Mouse (Mus musculus): ENCODE results near the gene Elovl5. TPM values are rescaled to one million over a fixed set of nuclear protein-coding genes. Genes with fewer than 3 reads are reported as not detected.

Elovl5 gene
- polyA plus RNA-seq, 1 experiment from 2014 or later, result 89.5 TPM

DNA sequence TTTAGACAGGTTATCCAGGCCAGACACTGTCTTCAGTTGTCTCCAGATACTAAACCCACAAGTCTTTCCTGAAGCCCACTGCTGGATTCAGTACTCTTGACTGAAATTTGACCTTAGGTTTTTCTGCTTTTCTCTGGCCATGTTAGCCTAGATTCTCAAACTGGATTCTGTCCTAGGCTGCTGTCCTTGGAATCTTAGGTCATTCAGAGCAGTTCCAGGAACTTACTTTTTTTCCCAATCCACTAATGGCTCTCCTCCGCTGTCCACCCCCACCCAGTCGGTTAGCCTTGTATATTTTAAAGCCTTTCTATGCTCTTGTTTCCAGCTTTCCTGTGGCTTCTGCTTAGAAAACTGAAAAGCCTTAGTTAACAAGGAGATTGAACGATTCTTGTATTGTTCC is 37.8 kb downstream of the Elovl5 start:
- no peaks in the 10 kb centered on the region for H3K27me3 ChIP-seq (replicated peaks; ENCODE audit: control insufficient read depth, insufficient read depth, low read length)
- H3K4me3 ChIP-seq (ENCODE audit: low read depth, low read length), result no peak overlapping the region
- H3K36me3 ChIP-seq (ENCODE audit: control insufficient read depth, insufficient read depth, low read length), result peaks cover 15% of the 10 kb centered on the region; the same call in 1 of the 2 replicates
- no peak overlapping the region for H3K4me2 ChIP-seq (ENCODE audit: low read length)
- peaks cover 17% of the 10 kb centered on the region; the same call in 1 of the 2 replicates for H3K4me1 ChIP-seq (replicated peaks; ENCODE audit: control insufficient read depth, insufficient read depth, low read length)
- DNase-seq (ENCODE audit: low spot score), result no peak
- no peak overlapping the region for H3K27ac ChIP-seq (ENCODE audit: low read depth)
- H3K9me3 ChIP-seq (ENCODE audit: control insufficient read depth, low read length), result no peaks in the 10 kb centered on the region
- no peak overlapping the region for H3K9ac ChIP-seq (ENCODE audit: low read length)
- 70% methylated on average over 3 of the region's 3 CpGs for WGBS
- ATAC-seq (replicated peaks; ENCODE audit: low FRiP score, low TSS enrichment, low read depth), result no peak

DNA sequence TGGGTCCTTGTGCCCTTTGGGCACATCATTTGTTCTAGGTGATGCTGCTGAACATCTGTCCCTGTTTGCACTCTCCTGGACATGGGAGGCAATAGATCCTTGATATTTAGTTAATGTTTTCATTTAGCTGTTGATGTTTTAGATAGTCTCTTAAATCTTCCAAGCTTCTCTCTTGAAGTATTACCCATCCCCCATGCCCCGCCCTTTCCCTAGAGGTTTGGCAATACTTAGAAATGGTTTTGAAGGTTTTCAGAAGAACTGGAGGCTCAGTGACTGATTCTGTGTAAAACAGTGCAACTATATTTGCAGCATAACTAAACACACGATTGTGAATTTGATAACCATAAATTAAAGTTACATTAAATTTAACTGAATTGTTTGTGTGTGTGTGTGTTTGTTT is 38.3 kb downstream of the Elovl5 start:
- H3K27ac ChIP-seq (ENCODE audit: low read depth), result no peak overlapping the region
- ATAC-seq (replicated peaks; ENCODE audit: low FRiP score, low TSS enrichment, low read depth), result no peak
- WGBS, result 86% methylated on average over 2 of the region's 2 CpGs

DNA sequence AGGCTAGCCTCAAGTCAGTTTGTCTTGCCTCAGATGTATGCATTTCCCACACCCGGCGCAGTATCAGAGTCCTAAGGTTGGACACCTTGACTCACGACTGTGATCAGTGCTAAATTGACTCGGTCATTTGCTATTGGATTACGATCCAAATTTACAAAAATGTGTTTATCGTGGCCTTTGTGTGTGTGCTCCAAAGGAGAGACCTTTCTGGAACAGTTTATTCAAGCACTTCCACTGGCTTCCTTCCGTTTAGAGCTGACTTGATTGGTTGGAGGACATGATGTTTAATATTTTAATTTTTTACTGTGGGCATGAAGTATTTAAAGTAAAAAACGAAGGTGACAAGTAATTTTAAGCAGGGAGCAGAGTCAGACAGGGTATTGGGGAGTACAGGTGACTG is 38.8 kb downstream of the Elovl5 start:
- Histone ChIP-seq H3K4me3 (ENCODE audit: low read depth, low read length) (no peak overlapping the region), H3K4me1 (replicated peaks; ENCODE audit: control insufficient read depth, insufficient read depth, low read length) (peaks cover 10% of the 10 kb centered on the region; the same call in 1 of the 2 replicates), H3K9ac (ENCODE audit: low read length) (no peak overlapping the region), H3K4me2 (ENCODE audit: low read length) (no peak overlapping the region), H3K27me3 (replicated peaks; ENCODE audit: control insufficient read depth, insufficient read depth, low read length) (no peaks in the 10 kb centered on the region), H3K9me3 (ENCODE audit: control insufficient read depth, low read length) (no peaks in the 10 kb centered on the region), H3K27ac (ENCODE audit: low read depth) (no peak overlapping the region), H3K36me3 (ENCODE audit: control insufficient read depth, insufficient read depth, low read length) (peaks cover 18% of the 10 kb centered on the region; the same call in 1 of the 2 replicates)
- ATAC-seq (replicated peaks; ENCODE audit: low FRiP score, low TSS enrichment, low read depth), result no peak
- no peak for DNase-seq (ENCODE audit: low spot score)
- WGBS, result 79% methylated on average over 8 of the region's 8 CpGs

More for the DNA sequence above, 38.3 kb downstream of the Elovl5 start:
- Histone ChIP-seq H3K36me3 (ENCODE audit: control insufficient read depth, insufficient read depth, low read length) (peaks cover 15% of the 10 kb centered on the region; the same call in 1 of the 2 replicates), H3K27me3 (replicated peaks; ENCODE audit: control insufficient read depth, insufficient read depth, low read length) (no peaks in the 10 kb centered on the region), H3K4me2 (ENCODE audit: low read length) (no peak overlapping the region), H3K9me3 (ENCODE audit: control insufficient read depth, low read length) (no peaks in the 10 kb centered on the region), H3K4me1 (replicated peaks; ENCODE audit: control insufficient read depth, insufficient read depth, low read length) (peaks cover 12% of the 10 kb centered on the region; the same call in 1 of the 2 replicates), H3K9ac (ENCODE audit: low read length) (no peak overlapping the region), H3K4me3 (ENCODE audit: low read depth, low read length) (no peak overlapping the region)
- DNase-seq (ENCODE audit: low spot score), result no peak

DNA sequence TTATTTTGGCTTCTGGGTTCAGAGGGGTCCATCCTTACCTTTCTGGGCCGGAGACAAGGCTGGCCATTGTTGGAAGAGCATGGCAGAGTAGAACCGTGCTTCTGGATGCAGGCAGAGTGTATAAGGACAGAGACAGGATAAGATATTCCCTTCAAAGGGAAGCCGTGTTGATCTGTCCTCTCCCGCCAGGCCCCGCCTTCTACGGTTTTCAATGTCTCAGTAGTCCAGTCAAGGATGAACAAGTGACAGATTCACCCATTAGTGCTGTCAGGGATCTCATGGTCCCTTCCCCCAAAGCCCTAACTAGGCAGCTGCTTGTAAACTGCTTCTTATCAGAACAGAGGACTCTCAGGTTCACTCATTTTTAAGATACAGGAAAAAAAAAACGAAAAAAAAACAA is 41.2 kb downstream of the Elovl5 start:
- 83% methylated on average over 7 of the region's 7 CpGs for WGBS
- no peak for DNase-seq (ENCODE audit: low spot score)
- no peak for ATAC-seq (replicated peaks; ENCODE audit: low FRiP score, low TSS enrichment, low read depth)

DNA sequence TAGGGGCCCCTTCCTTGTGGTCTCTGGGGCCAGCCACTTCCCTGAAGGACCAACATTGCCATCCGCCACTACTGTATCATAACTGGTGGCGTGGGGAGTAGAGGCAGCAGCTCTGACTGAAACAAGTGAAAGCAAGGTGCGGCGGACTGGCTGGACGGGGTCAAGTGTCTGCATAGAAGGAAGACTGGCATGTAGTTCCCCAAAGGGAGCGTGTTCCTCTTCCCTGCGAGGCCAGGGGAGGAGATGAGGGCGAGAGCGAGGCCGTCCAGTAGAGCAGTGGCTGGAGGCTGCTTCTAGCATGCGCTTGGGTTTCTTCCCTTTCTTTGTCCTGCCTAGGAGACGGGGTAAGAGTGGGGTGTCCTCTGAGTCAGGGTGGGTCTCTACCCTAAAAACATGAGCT is 42.6 kb downstream of the Elovl5 start:
- DNase-seq (ENCODE audit: low spot score) (no peak), ATAC-seq (replicated peaks; ENCODE audit: low FRiP score, low TSS enrichment, low read depth) (no peak)
- Histone ChIP-seq H3K4me3 (ENCODE audit: low read depth, low read length) (no peak overlapping the region), H3K9me3 (ENCODE audit: control insufficient read depth, low read length) (no peaks in the 10 kb centered on the region), H3K4me1 (replicated peaks; ENCODE audit: control insufficient read depth, insufficient read depth, low read length) (peaks cover 5% of the 10 kb centered on the region; the same call in 1 of the 2 replicates), H3K27ac (ENCODE audit: low read depth) (no peak overlapping the region), H3K27me3 (replicated peaks; ENCODE audit: control insufficient read depth, insufficient read depth, low read length) (no peaks in the 10 kb centered on the region), H3K36me3 (ENCODE audit: control insufficient read depth, insufficient read depth, low read length) (peaks cover 45% of the 10 kb centered on the region), H3K9ac (ENCODE audit: low read length) (no peak overlapping the region), H3K4me2 (ENCODE audit: low read length) (no peak overlapping the region)
- WGBS, result 94% methylated on average over 12 of the region's 12 CpGs

More for the DNA sequence above, 41.2 kb downstream of the Elovl5 start:
- Histone ChIP-seq H3K27ac (ENCODE audit: low read depth) (no peak overlapping the region), H3K27me3 (replicated peaks; ENCODE audit: control insufficient read depth, insufficient read depth, low read length) (no peaks in the 10 kb centered on the region), H3K4me3 (ENCODE audit: low read depth, low read length) (no peak overlapping the region), H3K9me3 (ENCODE audit: control insufficient read depth, low read length) (no peaks in the 10 kb centered on the region), H3K36me3 (ENCODE audit: control insufficient read depth, insufficient read depth, low read length) (peaks cover 42% of the 10 kb centered on the region), H3K4me1 (replicated peaks; ENCODE audit: control insufficient read depth, insufficient read depth, low read length) (peaks cover 4% of the 10 kb centered on the region; the same call in 1 of the 2 replicates), H3K9ac (ENCODE audit: low read length) (no peak overlapping the region), H3K4me2 (ENCODE audit: low read length) (no peak overlapping the region)

DNA sequence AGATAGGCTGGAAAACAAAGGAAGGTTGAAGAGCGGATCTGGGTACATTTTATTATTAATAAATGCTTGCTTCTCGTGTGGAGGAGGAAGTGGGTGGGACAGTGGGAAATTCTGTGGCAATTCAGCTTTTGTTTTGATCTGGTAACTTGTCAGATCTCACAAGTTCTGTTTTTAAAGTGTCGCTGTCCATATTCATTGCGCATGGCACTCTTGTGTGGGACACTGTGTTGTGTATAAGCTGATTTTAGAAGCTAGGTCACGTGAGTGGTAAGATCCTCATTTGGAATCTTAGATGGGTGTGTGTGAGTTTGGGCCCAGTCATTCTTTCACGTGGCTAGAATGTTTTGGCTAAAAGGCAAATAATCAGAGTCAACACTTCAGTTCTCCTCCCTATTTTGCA is 44.2 kb downstream of the Elovl5 start:
- no peak overlapping the region for H3K4me3 ChIP-seq (ENCODE audit: low read depth, low read length)
- DNase-seq (ENCODE audit: low spot score), result no peak
- H3K27me3 ChIP-seq (replicated peaks; ENCODE audit: control insufficient read depth, insufficient read depth, low read length), result no peaks in the 10 kb centered on the region
- no peak for ATAC-seq (replicated peaks; ENCODE audit: low FRiP score, low TSS enrichment, low read depth)
- H3K9me3 ChIP-seq (ENCODE audit: control insufficient read depth, low read length), result no peaks in the 10 kb centered on the region
- 87% methylated on average over 6 of the region's 6 CpGs for WGBS
- H3K27ac ChIP-seq (ENCODE audit: low read depth), result no peak overlapping the region
- H3K9ac ChIP-seq (ENCODE audit: low read length), result no peak overlapping the region
- peaks cover 5% of the 10 kb centered on the region; the same call in 1 of the 2 replicates for H3K4me1 ChIP-seq (replicated peaks; ENCODE audit: control insufficient read depth, insufficient read depth, low read length)
- H3K4me2 ChIP-seq (ENCODE audit: low read length), result no peak overlapping the region
- H3K36me3 ChIP-seq (ENCODE audit: control insufficient read depth, insufficient read depth, low read length), result peaks cover 45% of the 10 kb centered on the region

DNA sequence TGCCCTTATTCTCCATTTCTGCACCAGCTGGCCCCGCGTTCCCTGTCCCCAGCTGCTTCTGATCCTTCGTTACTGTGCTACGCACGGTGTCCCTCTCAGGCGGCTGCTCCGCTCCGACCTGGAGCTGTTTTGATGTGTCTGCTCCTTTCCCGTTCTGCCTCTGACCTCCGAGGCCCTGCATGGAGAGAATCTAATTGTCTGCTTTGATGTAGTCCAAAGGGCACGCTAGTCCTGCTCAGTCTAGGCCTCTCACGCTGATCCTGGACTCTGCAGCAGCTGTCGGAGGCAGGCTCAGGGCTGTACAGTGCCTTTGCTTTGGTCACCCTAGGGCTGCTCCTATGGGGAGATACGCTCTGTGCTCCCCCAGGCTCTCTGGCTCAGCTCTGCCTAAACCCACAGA is 46.9 kb downstream of the Elovl5 start:
- Histone ChIP-seq H3K4me1 (replicated peaks; ENCODE audit: control insufficient read depth, insufficient read depth, low read length) (peaks cover 5% of the 10 kb centered on the region; the same call in 1 of the 2 replicates), H3K9me3 (ENCODE audit: control insufficient read depth, low read length) (no peaks in the 10 kb centered on the region), H3K4me2 (ENCODE audit: low read length) (no peak overlapping the region), H3K4me3 (ENCODE audit: low read depth, low read length) (no peak overlapping the region), H3K36me3 (ENCODE audit: control insufficient read depth, insufficient read depth, low read length) (peaks cover 30% of the 10 kb centered on the region), H3K27me3 (replicated peaks; ENCODE audit: control insufficient read depth, insufficient read depth, low read length) (no peaks in the 10 kb centered on the region), H3K27ac (ENCODE audit: low read depth) (no peak overlapping the region), H3K9ac (ENCODE audit: low read length) (no peak overlapping the region)
- DNase-seq (ENCODE audit: low spot score) (no peak), ATAC-seq (replicated peaks; ENCODE audit: low FRiP score, low TSS enrichment, low read depth) (peak; percentile 53; the same call in 1 of the 2 replicates)
- WGBS, result 63% methylated on average over 14 of the region's 14 CpGs

DNA sequence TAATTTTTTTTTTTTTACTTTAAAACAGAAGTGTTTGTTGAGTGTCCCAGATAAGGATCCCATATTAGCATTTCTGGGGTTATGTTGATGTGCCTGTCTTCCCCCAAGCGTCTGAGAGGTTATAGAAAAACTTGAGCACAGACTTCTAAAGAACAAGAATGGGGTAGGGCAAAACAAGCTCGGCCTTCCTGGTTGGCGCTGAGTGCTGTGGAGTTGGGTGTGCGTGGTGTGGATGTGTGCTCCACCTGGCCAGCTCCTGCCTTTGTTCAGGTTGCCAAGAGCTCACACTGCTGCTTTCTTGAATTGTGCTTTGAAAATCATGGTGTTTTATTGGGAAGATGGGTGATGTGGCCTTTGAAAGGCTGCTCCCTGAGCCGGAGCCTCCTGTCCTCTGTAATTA is 48.1 kb downstream of the Elovl5 start:
- no peak for ATAC-seq (replicated peaks; ENCODE audit: low FRiP score, low TSS enrichment, low read depth)
- Histone ChIP-seq H3K4me3 (ENCODE audit: low read depth, low read length) (no peak overlapping the region), H3K4me2 (ENCODE audit: low read length) (no peak overlapping the region), H3K9me3 (ENCODE audit: control insufficient read depth, low read length) (no peaks in the 10 kb centered on the region), H3K9ac (ENCODE audit: low read length) (no peak overlapping the region), H3K36me3 (ENCODE audit: control insufficient read depth, insufficient read depth, low read length) (peaks cover 30% of the 10 kb centered on the region), H3K4me1 (replicated peaks; ENCODE audit: control insufficient read depth, insufficient read depth, low read length) (peaks cover 5% of the 10 kb centered on the region; the same call in 1 of the 2 replicates), H3K27ac (ENCODE audit: low read depth) (no peak overlapping the region), H3K27me3 (replicated peaks; ENCODE audit: control insufficient read depth, insufficient read depth, low read length) (no peaks in the 10 kb centered on the region)
- no peak for DNase-seq (ENCODE audit: low spot score)
- WGBS, result 85% methylated on average over 5 of the region's 5 CpGs

Measured in intestine, embryonic 14.5 days (tissue).